Comparison of ENCODE assay signal across 13 mouse cellular contexts in the genomic region with DNA sequence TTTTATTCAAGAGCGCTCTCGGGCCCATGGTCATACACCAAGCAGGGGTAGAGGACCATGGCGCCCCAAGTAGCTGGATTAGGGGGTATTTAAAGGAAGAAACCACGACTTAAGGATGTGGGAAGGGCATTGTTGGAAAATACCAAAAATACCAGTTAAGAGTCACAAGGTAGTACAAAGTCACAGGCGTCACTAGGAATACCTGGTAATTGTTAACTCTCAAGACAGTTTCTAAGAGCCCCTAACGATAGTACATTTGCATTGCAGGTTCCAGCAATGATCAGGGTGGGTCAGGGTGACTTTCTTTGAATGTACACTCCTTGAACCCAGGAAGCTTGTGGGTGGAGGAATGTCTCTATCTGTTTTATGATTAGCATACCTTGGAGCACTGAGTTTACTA. TPM values are rescaled to one million over a fixed set of nuclear protein-coding genes. Genes with fewer than 3 reads are reported as not detected.
"Had no signal": no experiment of that assay in that cellular context is flagged by ENCODE, and none has a peak within 500 bp of the region (broad histone marks: within the 10 kb centered on the region; RNA-seq: fewer than 3 reads in every experiment).

No protein-coding gene starts in this region.

RNA-seq across cellular contexts. Expression of a gene that starts 31.3 kb away (rescaled TPM):
- total RNA-seq: neutrophil, adult 5-6 weeks had no signal
- polyA plus RNA-seq: neural tube, embryonic 13.5 days; neural tube, embryonic 14.5 days; neural tube, embryonic 15.5 days; small intestine, adult 2 months; spleen, adult 2 months; stomach, embryonic 14.5 days; stomach, embryonic 15.5 days; stomach, embryonic 16.5 days; stomach, postnatal 0 days; thymus, adult 2 months; thymus, postnatal 0 days; urinary bladder, adult 2 months had no signal
